Mouse (Mus musculus) CH12.LX (cell line): ENCODE measurements around the gene Dnm2.

Experiments used
- CTCF ChIP-seq, 2 experiments: IDR thresholded peaks in 1 of 2; conservative IDR thresholded peaks in 1 of 2; 2 replicates each; pipeline ENCODE4 v1.5.1; 2011 to 2012; ENCODE audit warnings: low read depth in 2 of 2, low read length in 2 of 2, improper control_type of control experiment in 1 of 2, inconsistent platforms in 1 of 2, mild to moderate bottlenecking in 1 of 2, moderate library complexity in 1 of 2
- POLR2A ChIP-seq: IDR thresholded peaks from 2 replicates; pipeline ENCODE4 v1.6.1; 2011; ENCODE audit warnings: low read depth, mild to moderate bottlenecking, improper control_type of control experiment, low read length
- SMC3 ChIP-seq: IDR thresholded peaks from 2 replicates; pipeline ENCODE4 v1.6.1; 2011; ENCODE audit warnings: low read depth, low read length, improper control_type of control experiment
- ZC3H11A ChIP-seq: IDR thresholded peaks from 2 replicates; pipeline ENCODE4 v1.6.1; 2012; ENCODE audit warnings: low read depth, mild to moderate bottlenecking, inconsistent platforms, low read length, improper control_type of control experiment

GRCm38 (mm10) chr9:21408624-21409023, 16.1 kb upstream of the Dnm2 start:
- no peak; the same call in 1 of the 2 replicates for TF ChIP-seq POLR2A
- no peak for TF ChIP-seq SMC3
- no peak for TF ChIP-seq ZC3H11A
- no peak for TF ChIP-seq CTCF (conservative IDR thresholded peaks at IDR 0.05 in 1 of 2, IDR thresholded peaks at IDR 0.05 in 1 of 2; ENCODE audit: low read depth in 2 of 2, low read length in 2 of 2)
